Mouse (Mus musculus) hindbrain, embryonic 13.5 days (tissue): ENCODE data around the gene Rln3. TPM values are rescaled to one million over a fixed set of nuclear protein-coding genes. Genes with fewer than 3 reads are reported as not detected.

Experiments
- ATAC-seq: fragments of 200-750 bp; cut with Nextera tagmentation; 2 replicates; pipeline ENCODE4 v1.8.0; 2017; ENCODE audit warnings: moderate TSS enrichment; ENCODE audit not compliant: low FRiP score
- H3K27ac ChIP-seq: fragments of 300-500 bp; sonication (generic); 2 replicates; pipeline ENCODE4 v1.5.1; 2015; ENCODE audit warnings: inconsistent platforms, mild to moderate bottlenecking, moderate library complexity
- H3K27me3 ChIP-seq: fragments of 300-500 bp; sonication (generic); 2 replicates; pipeline ENCODE4 v1.6.1; 2015; ENCODE audit warnings: mild to moderate bottlenecking, inconsistent platforms
- H3K36me3 ChIP-seq: fragments of 300-500 bp; sonication (generic); 2 replicates; pipeline ENCODE4 v1.6.1; 2015; ENCODE audit warnings: mild to moderate bottlenecking, inconsistent platforms
- H3K4me1 ChIP-seq: fragments of 300-500 bp; sonication (generic); replicated peaks from 2 replicates; pipeline ENCODE4 v1.6.1; 2015; ENCODE audit warnings: inconsistent platforms
- H3K4me2 ChIP-seq: fragments of 300-500 bp; sonication (generic); 2 replicates; pipeline ENCODE4 v1.6.1; 2015; ENCODE audit warnings: inconsistent platforms, mild to moderate bottlenecking, moderate library complexity
- H3K4me3 ChIP-seq: fragments of 300-500 bp; sonication (generic); 2 replicates; pipeline ENCODE4 v1.5.1; 2015; ENCODE audit warnings: mild to moderate bottlenecking, inconsistent platforms
- H3K9ac ChIP-seq: fragments of 300-500 bp; sonication (generic); 2 replicates; pipeline ENCODE4 v1.6.1; 2015; ENCODE audit warnings: mild to moderate bottlenecking, inconsistent platforms
- H3K9me3 ChIP-seq: fragments of 300-500 bp; sonication (generic); 2 replicates; pipeline ENCODE4 v1.6.1; 2016; ENCODE audit warnings: inconsistent platforms
- WGBS: fragments of 180-500 bp; shearing (Covaris S2); methylation state at CpG from one replicate; pipeline ENCODE4 v1.1.7; 2015; 5-methylcytosine and 5-hydroxymethylcytosine counted together
- polyA plus RNA-seq: library from polyadenylated mRNA; unstranded; fragments of >200 nt; fragmentation: Nextera tagmentation; extraction: Ambion mirVana; gene quantifications from 2 replicates; pipeline ENCODE4 v1.2.1, GENCODE M21; 2015

Rln3 gene
- 0.44 TPM in 1 of 2 replicates, not detected in the other for polyA plus RNA-seq

- no peak for ATAC-seq
- peak within 1 kb of the TSS; percentile 25; the same call in 1 of the 2 replicates for H3K4me2 ChIP-seq
- H3K4me3 ChIP-seq, result no peak within 1 kb of the TSS
- no peaks in the 10 kb centered on the region for H3K9me3 ChIP-seq
- 11% methylated on average over 9 of the region's 9 CpGs for WGBS
- H3K9ac ChIP-seq, result peak within 1 kb of the TSS; percentile 20; the same call in 1 of the 2 replicates
- no peaks in the 10 kb centered on the region for H3K36me3 ChIP-seq
- peaks cover 79% of the 10 kb centered on the region for H3K27me3 ChIP-seq
- peaks cover 17% of the 10 kb centered on the region for H3K4me1 ChIP-seq
- no peak within 1 kb of the TSS for H3K27ac ChIP-seq
These were observed at the start of gene Rln3 for GRCm38 (mm10) chr8:84044900-84045299. Gene Rln3, minus strand, starts transcription at chr8:84045000.

DNA sequence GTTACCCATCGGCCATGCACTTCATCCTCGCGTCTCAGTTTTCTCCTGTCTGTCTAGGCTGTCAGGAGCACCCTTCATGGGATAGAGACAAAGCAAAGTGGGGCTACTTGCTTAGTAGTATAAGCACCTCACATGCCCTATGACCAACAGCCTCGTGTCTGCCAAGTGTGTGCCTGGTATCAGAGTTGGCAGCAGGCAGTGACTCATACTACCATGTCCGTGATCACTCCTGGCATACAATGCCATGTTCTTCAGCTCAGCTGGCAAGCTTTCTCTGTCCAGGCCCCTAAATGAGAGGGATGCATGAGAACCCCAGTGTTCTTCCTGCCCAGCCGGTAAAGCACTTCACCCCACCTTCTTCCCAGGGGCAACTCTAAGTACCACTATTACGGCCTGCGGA lies 45.8 kb upstream of the Rln3 start:
- no peak overlapping the region for H3K9ac ChIP-seq
- H3K4me2 ChIP-seq, result no peak overlapping the region
- ATAC-seq, result no peak
- no peaks in the 10 kb centered on the region for H3K4me1 ChIP-seq
- H3K4me3 ChIP-seq, result no peak overlapping the region
- H3K27ac ChIP-seq, result no peak overlapping the region
- peaks cover 97% of the 10 kb centered on the region for H3K36me3 ChIP-seq
- 94% methylated on average over 8 of the region's 8 CpGs for WGBS
- no peaks in the 10 kb centered on the region for H3K9me3 ChIP-seq
- no peaks in the 10 kb centered on the region for H3K27me3 ChIP-seq

DNA sequence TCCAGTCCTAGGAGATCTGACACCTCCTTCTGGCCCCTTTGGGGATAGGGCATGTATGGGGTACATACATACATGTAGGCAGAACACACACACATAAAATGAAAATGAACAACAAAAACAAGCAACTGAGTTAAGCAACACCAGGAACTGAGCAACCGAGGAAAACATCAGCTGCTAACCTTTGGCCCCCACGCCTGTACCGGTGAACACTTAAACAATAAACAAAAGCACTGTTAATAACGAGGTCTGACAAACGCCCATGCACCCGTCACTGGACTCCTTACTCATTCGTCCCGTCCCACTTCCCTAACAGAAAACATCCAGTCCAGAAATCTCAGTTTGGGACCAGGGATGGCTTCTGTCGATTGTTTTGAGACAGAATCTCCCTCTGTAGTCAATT lies 44.5 kb upstream of the Rln3 start:
- Histone ChIP-seq H3K9ac (no peak overlapping the region), H3K36me3 (peaks cover 93% of the 10 kb centered on the region), H3K4me1 (peaks cover 5% of the 10 kb centered on the region; the same call in 1 of the 2 replicates), H3K27ac (no peak overlapping the region), H3K4me2 (no peak overlapping the region), H3K27me3 (no peaks in the 10 kb centered on the region), H3K9me3 (no peaks in the 10 kb centered on the region), H3K4me3 (no peak overlapping the region)
- ATAC-seq, result no peak
- 83% methylated on average over 9 of the region's 9 CpGs for WGBS

DNA sequence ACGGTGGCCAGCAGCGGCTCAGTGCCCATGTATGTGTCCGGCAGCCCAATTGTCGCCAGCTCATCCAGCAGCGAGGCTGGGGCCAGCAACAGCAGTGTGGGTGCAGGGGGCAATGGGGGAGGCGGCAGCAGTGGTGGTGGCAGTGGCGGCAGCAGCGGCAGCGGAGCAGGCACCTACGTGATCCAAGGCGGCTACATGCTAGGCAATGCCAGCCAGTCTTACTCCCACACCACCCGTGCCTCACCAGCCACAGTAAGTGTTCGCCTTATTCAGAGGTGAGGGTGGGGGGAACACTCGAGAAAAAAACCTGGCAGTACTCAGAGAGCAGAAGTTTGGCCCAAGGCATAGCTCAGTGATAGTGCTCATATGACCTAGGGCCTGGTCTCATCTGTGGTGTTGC lies 43.0 kb upstream of the Rln3 start:
- 96% methylated on average over 14 of the region's 14 CpGs for WGBS
- ATAC-seq, result no peak
- Histone ChIP-seq H3K27ac (no peak overlapping the region), H3K4me3 (no peak overlapping the region), H3K27me3 (no peaks in the 10 kb centered on the region), H3K4me1 (peaks cover 11% of the 10 kb centered on the region; the same call in 1 of the 2 replicates), H3K9me3 (no peaks in the 10 kb centered on the region), H3K4me2 (no peak overlapping the region), H3K36me3 (peaks cover 92% of the 10 kb centered on the region), H3K9ac (no peak overlapping the region)

DNA sequence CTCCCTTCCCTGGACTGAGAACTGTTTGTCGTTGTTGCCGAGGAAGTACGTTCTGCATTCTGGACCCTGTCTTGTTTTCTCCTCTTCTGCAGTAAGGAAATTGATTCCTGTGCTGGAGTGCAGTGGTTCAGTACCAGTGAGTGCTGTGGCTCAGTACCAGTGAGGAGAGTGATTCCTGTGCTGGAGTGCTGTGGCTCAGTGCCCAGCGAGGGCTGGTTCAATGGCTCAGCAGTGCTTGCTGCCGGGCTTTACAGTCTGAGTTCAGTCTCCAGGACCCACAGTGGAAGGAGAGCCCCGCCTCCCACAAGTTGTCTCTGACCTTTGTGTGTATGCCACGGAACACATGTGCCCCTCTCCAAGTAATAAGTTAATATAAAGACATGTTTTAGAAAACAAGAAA lies 42.4 kb upstream of the Rln3 start:
- 93% methylated on average over 7 of the region's 7 CpGs for WGBS
- no peak for ATAC-seq
- H3K4me3 ChIP-seq, result no peak overlapping the region
- H3K4me1 ChIP-seq, result peaks cover 11% of the 10 kb centered on the region; the same call in 1 of the 2 replicates
- H3K4me2 ChIP-seq, result no peak overlapping the region
- H3K27me3 ChIP-seq, result no peaks in the 10 kb centered on the region
- no peak overlapping the region for H3K9ac ChIP-seq
- peaks cover 92% of the 10 kb centered on the region for H3K36me3 ChIP-seq
- no peaks in the 10 kb centered on the region for H3K9me3 ChIP-seq
- H3K27ac ChIP-seq, result no peak overlapping the region

- peak overlapping the region; percentile 35; the same call in 1 of the 2 replicates for H3K9ac ChIP-seq
- H3K4me3 ChIP-seq, result no peak overlapping the region
- peak overlapping the region; percentile 1; the same call in 1 of the 2 replicates for H3K4me2 ChIP-seq
- H3K27me3 ChIP-seq, result no peaks in the 10 kb centered on the region
- no peak overlapping the region for H3K27ac ChIP-seq
- peak; percentile 57 for ATAC-seq
- 32% methylated on average over 42 of the region's 42 CpGs for WGBS
- no peaks in the 10 kb centered on the region for H3K9me3 ChIP-seq
- H3K4me1 ChIP-seq, result peaks cover 11% of the 10 kb centered on the region; the same call in 1 of the 2 replicates
- peaks cover 91% of the 10 kb centered on the region for H3K36me3 ChIP-seq
These were observed 39.7 kb upstream of the Rln3 start for GRCm38 (mm10) chr8:84084341-84085115.

DNA sequence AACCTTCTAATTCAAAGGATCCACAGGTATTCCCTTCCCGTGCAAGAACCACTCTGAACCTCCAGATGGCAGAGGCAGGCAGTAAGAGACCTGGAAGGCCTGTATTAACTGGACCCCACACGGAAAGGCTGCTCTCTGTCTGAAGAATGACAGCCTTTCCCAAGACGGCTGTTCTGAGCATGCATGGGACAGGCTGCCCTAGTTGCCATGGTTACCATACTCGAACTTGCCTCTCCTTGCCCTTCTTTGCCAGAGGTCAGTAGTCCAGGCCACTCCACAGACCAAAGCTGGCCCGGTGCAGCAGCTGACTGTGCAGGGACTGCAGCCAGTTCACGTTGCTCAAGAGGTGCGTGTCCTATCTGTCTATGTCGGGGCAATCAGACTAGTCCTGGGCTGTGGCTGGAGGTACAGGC lies 39.0 kb upstream of the Rln3 start:
- Histone ChIP-seq H3K4me2 (no peak overlapping the region), H3K27me3 (no peaks in the 10 kb centered on the region), H3K27ac (no peak overlapping the region), H3K36me3 (peaks cover 90% of the 10 kb centered on the region), H3K9me3 (no peaks in the 10 kb centered on the region), H3K4me1 (peaks cover 11% of the 10 kb centered on the region; the same call in 1 of the 2 replicates), H3K9ac (no peak overlapping the region; the same call in 1 of the 2 replicates), H3K4me3 (no peak overlapping the region)
- 16% methylated on average over 8 of the region's 8 CpGs for WGBS
- peak; percentile 40 for ATAC-seq

DNA sequence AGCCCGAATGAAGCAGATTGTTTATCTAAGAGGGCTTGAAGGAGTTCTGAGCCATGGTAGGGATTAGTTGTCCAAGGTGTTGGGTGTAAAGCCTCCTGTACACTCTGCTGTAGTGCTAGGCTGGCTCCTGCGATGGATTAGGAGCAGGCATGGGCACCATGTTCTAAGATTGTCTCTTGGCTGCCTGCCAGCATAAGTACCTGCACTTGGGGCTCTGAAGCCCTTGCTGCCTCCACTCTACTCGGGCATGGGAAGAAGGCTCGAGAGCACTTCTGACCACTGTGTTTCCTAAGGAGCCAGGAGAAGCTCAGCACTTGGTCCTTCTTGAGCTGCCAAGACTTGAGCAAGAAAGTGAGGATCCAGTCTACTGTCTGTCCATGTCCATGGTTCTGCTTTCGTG lies 34.4 kb upstream of the Rln3 start:
- Histone ChIP-seq H3K4me1 (peaks cover 13% of the 10 kb centered on the region), H3K4me3 (no peak overlapping the region), H3K27ac (no peak overlapping the region), H3K9me3 (no peaks in the 10 kb centered on the region), H3K36me3 (peaks cover 86% of the 10 kb centered on the region), H3K27me3 (no peaks in the 10 kb centered on the region), H3K9ac (no peak overlapping the region), H3K4me2 (no peak overlapping the region)
- ATAC-seq, result no peak
- WGBS, result 93% methylated on average over 5 of the region's 5 CpGs

GRCm38 (mm10) chr8:84076849-84077248 lies 32.0 kb upstream of the Rln3 start:
- H3K27ac ChIP-seq, result no peak overlapping the region
- no peak for ATAC-seq

DNA sequence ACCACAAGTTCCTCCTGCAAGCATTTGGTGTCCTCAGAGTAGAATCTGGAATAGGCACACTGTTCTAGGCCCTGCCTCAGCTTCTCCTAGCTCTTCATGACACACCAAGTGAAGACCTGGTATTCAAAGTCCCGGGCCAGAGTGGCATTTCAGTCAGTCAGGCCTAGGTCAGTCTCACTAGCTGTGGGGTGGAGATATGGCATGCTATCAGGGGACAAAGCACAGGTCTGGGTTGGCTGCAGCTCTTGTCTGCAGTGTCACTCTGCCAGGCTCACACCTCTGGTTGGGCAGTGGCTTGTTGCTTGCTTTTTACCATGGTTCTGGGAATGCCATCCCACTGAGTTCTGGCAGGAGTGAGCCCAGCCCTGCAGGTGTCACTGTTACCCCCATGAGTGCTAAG lies 31.6 kb upstream of the Rln3 start:
- peaks cover 34% of the 10 kb centered on the region for H3K4me1 ChIP-seq
- H3K27me3 ChIP-seq, result no peaks in the 10 kb centered on the region
- H3K4me3 ChIP-seq, result no peak overlapping the region
- no peak overlapping the region for H3K4me2 ChIP-seq
- 100% methylated on average over 1 of the region's 1 CpGs for WGBS
- no peak for ATAC-seq
- peaks cover 62% of the 10 kb centered on the region for H3K36me3 ChIP-seq
- H3K27ac ChIP-seq, result no peak overlapping the region
- no peak overlapping the region for H3K9ac ChIP-seq
- no peaks in the 10 kb centered on the region for H3K9me3 ChIP-seq

More at GRCm38 (mm10) chr8:84076849-84077248, 32.0 kb upstream of the Rln3 start:
- H3K36me3 ChIP-seq, result peaks cover 66% of the 10 kb centered on the region
- WGBS, result 94% methylated on average over 3 of the region's 3 CpGs
- H3K4me2 ChIP-seq, result no peak overlapping the region
- H3K4me1 ChIP-seq, result peaks cover 30% of the 10 kb centered on the region
- H3K27me3 ChIP-seq, result no peaks in the 10 kb centered on the region
- no peak overlapping the region for H3K4me3 ChIP-seq
- H3K9me3 ChIP-seq, result no peaks in the 10 kb centered on the region
- H3K9ac ChIP-seq, result no peak overlapping the region

GRCm38 (mm10) chr8:84073230-84073976 lies 28.6 kb upstream of the Rln3 start:
- peak overlapping the region; percentile 77 for H3K27ac ChIP-seq
- no peaks in the 10 kb centered on the region for H3K27me3 ChIP-seq
- no peaks in the 10 kb centered on the region for H3K9me3 ChIP-seq
- WGBS, result 34% methylated on average over 10 of the region's 10 CpGs
- H3K4me3 ChIP-seq, result no peak overlapping the region
- H3K4me1 ChIP-seq, result peaks cover 62% of the 10 kb centered on the region
- ATAC-seq, result peak; percentile 41
- H3K9ac ChIP-seq, result peak overlapping the region; percentile 56
- peaks cover 37% of the 10 kb centered on the region for H3K36me3 ChIP-seq
- peak overlapping the region; percentile 19 for H3K4me2 ChIP-seq

GRCm38 (mm10) chr8:84072321-84072720 lies 27.5 kb upstream of the Rln3 start:
- no peak for ATAC-seq
- Histone ChIP-seq H3K4me1 (peaks cover 72% of the 10 kb centered on the region), H3K4me3 (no peak overlapping the region), H3K36me3 (peaks cover 32% of the 10 kb centered on the region), H3K27ac (peak overlapping the region; percentile 77; the same call in 1 of the 2 replicates), H3K4me2 (no peak overlapping the region), H3K9me3 (no peaks in the 10 kb centered on the region), H3K27me3 (no peaks in the 10 kb centered on the region), H3K9ac (peak overlapping the region; percentile 39; the same call in 1 of the 2 replicates)
- 90% methylated on average over 10 of the region's 10 CpGs for WGBS
